Mouse (Mus musculus): ENCODE data around the gene Tmem260. TPM values are rescaled to one million over a fixed set of nuclear protein-coding genes. Genes with fewer than 3 reads are reported as not detected.

The Tmem260 gene
- 10.0 and 13.9 TPM in 2 replicates for polyA plus RNA-seq (2015; fragmentation: Nextera tagmentation; extraction: Ambion mirVana)

DNA sequence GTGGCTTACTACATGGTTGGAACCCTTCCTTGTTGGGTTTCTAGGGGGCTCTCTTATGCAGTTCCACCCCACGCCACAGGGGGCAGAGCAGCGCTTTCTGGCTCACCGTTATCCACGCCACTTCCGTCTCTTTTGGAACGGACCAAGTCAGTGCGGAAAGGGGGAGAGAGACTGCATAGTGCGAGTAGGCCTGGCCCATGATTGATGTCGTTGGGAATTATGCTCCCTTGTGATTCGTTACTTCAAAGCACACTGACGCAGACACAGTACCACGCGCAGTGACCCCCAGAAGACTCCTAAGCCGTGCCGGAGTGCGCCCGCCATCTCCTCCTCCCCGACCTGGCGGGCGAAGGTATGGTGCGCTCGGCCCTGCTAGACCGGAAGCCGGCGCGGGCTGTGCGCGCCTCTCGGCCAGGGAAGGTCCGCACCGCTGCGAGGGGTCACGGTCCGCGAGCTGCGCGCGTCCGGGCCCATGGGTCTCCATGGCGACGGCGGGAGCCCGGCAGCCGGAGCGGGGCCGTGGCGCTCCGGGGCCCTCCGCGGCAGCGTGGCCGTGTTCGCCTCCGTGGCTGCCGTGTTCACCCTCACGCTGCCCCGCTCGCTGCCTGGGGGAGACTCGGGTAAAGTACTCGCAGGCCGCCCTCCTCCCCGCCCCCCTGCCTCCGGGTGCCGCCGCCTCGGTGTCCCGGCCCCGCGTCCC, at the start of gene Tmem260:
Gene Tmem260, plus strand, starts transcription at position 141 of the 700 bp plus-strand sequence.
- peak; percentile 100 for ATAC-seq
- WGBS = under 1% methylated on average over 61 of the region's 69 CpGs

DNA sequence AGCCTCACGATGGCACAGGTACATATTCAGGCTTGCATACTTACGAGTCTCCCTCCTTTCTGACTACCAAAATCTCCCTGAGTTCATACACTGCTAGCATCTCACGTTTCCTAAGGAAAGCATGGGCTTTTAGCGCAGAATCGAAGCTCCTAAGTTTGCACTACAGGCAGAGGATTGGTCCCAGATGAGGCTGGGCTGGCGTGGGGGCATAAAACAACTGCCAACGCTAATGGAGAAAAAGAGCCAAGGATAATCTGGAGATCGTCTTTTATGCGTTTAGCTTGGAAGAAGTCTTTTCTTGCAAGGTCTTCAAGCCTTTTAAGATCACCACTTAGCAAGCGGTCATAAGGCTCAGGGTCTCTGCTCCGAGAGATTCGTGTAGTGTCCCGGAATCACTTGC, 39.8 kb upstream of the Tmem260 start:
- Histone ChIP-seq H3K27ac (ENCODE audit: low read length) (no peak overlapping the region), H3K9ac (replicated peaks; ENCODE audit: low read depth) (no peak overlapping the region), H3K4me1 (ENCODE audit: insufficient read depth, low read depth, low read length) (no peaks in the 10 kb centered on the region), H3K36me3 (ENCODE audit: insufficient read depth, low read length) (no peaks in the 10 kb centered on the region), H3K27me3 (replicated peaks; ENCODE audit: insufficient read depth, low read length) (no peaks in the 10 kb centered on the region), H3K4me3 (ENCODE audit: low read depth, low read length) (no peak overlapping the region), H3K4me2 (replicated peaks; ENCODE audit: low read depth, low read length) (no peak overlapping the region), H3K9me3 (ENCODE audit: low read length) (no peaks in the 10 kb centered on the region)
- no peak for TF ChIP-seq CTCF (IDR thresholded peaks at IDR 0.05)
- no peak for TF ChIP-seq EP300 (IDR thresholded peaks at IDR 0.05)
- ATAC-seq (no peak), DNase-seq (ENCODE audit: low spot score) (no peak)
- WGBS = 88% methylated on average over 13 of the region's 13 CpGs

More for the DNA sequence above, at the start of gene Tmem260:
- Histone ChIP-seq H3K4me1 (ENCODE audit: insufficient read depth, low read depth, low read length) (no peaks in the 10 kb centered on the region), H3K27me3 (replicated peaks; ENCODE audit: insufficient read depth, low read length) (no peaks in the 10 kb centered on the region), H3K4me3 (ENCODE audit: low read depth, low read length) (peak within 1 kb of the TSS; percentile 96), H3K9me3 (ENCODE audit: low read length) (no peaks in the 10 kb centered on the region), H3K4me2 (replicated peaks; ENCODE audit: low read depth, low read length) (peak within 1 kb of the TSS; percentile 65), H3K27ac (ENCODE audit: low read length) (peak within 1 kb of the TSS; percentile 85), H3K36me3 (ENCODE audit: insufficient read depth, low read length) (no peaks in the 10 kb centered on the region), H3K9ac (replicated peaks; ENCODE audit: low read depth) (peak within 1 kb of the TSS; percentile 85)
- TF ChIP-seq CTCF (IDR thresholded peaks at IDR 0.05) (peak; percentile 95), EP300 (IDR thresholded peaks at IDR 0.05) (no peak)
- DNase-seq (ENCODE audit: low spot score) = peak; percentile 96

DNA sequence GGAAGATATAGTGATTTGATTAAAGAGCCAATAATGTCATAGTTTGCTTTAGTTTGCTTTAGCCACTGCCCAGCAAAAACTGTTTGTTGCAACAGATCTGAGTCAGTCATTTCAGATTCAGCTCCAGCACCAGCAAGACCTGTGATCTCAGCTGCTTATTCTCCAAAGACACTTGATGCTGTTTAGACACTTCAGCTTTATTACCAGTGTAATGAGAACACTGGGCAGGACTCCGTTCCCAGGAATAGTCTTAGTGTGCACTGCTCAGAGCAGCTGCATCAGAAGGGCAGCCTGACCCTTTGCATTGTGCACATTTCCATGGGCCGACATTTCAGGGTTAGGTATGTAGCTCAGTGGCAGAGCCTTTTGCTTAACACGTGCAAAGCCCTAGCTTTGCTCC, 28.9 kb upstream of the Tmem260 start:
- DNase-seq (ENCODE audit: low spot score) (peak; percentile 59), ATAC-seq (peak; percentile 68)
- Histone ChIP-seq H3K36me3 (ENCODE audit: insufficient read depth, low read length) (no peaks in the 10 kb centered on the region), H3K27ac (ENCODE audit: low read length) (no peak overlapping the region), H3K27me3 (replicated peaks; ENCODE audit: insufficient read depth, low read length) (no peaks in the 10 kb centered on the region), H3K4me2 (replicated peaks; ENCODE audit: low read depth, low read length) (no peak overlapping the region), H3K9me3 (ENCODE audit: low read length) (no peaks in the 10 kb centered on the region), H3K4me1 (ENCODE audit: insufficient read depth, low read depth, low read length) (no peaks in the 10 kb centered on the region), H3K9ac (replicated peaks; ENCODE audit: low read depth) (no peak overlapping the region), H3K4me3 (ENCODE audit: low read depth, low read length) (no peak overlapping the region)
- 69% methylated on average over 3 of the region's 3 CpGs for WGBS
- TF ChIP-seq CTCF (IDR thresholded peaks at IDR 0.05) (no peak), EP300 (IDR thresholded peaks at IDR 0.05) (no peak)

DNA sequence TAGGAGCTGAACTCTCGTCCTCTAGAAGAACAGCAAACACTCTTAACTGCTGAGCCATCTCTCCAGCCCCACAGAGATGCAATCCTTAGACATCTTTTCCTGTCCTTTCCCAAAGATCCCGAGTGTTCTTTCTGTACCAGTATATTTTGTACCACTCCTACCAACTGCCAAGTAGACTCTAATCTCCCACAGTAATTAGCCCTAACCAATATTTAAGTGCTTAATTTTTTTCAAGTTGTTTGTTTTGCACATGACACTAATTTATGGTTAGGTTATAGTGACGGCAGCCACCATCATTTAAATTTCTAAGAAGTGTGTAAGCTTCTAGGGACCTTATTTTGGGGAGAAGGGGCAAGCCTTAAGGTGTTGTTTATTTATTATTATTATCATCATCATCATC, 27.7 kb upstream of the Tmem260 start:
- ATAC-seq (no peak), DNase-seq (ENCODE audit: low spot score) (no peak)
- Histone ChIP-seq H3K4me3 (ENCODE audit: low read depth, low read length) (no peak overlapping the region), H3K9me3 (ENCODE audit: low read length) (no peaks in the 10 kb centered on the region), H3K27me3 (replicated peaks; ENCODE audit: insufficient read depth, low read length) (no peaks in the 10 kb centered on the region), H3K9ac (replicated peaks; ENCODE audit: low read depth) (no peak overlapping the region), H3K4me2 (replicated peaks; ENCODE audit: low read depth, low read length) (no peak overlapping the region), H3K36me3 (ENCODE audit: insufficient read depth, low read length) (no peaks in the 10 kb centered on the region), H3K4me1 (ENCODE audit: insufficient read depth, low read depth, low read length) (no peaks in the 10 kb centered on the region), H3K27ac (ENCODE audit: low read length) (no peak overlapping the region)
- no peak for TF ChIP-seq EP300 (IDR thresholded peaks at IDR 0.05)
- TF ChIP-seq CTCF (IDR thresholded peaks at IDR 0.05) = no peak
- 32% methylated on average over 3 of the region's 3 CpGs for WGBS

DNA sequence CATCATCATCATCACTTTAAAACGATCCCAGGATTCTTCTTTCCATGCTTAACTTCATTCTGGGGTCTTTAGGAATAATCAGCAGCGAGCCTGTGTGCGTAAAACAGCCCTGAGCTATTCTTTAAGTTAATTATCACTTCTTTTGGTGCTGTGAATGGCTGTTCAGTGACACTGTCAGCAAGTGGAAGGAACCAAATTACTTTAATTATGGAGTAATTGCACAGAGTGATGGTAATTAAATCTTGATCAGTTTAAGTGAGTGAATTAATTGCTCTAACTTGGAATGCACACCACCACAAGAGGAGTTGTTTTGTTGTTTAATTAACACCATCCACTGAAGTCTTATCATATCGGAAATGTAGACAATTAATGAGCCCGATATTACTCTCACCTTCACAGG, 27.3 kb upstream of the Tmem260 start:
- no peaks in the 10 kb centered on the region for H3K4me1 ChIP-seq (ENCODE audit: insufficient read depth, low read depth, low read length)
- no peak overlapping the region for H3K9ac ChIP-seq (replicated peaks; ENCODE audit: low read depth)
- no peaks in the 10 kb centered on the region for H3K36me3 ChIP-seq (ENCODE audit: insufficient read depth, low read length)
- H3K4me3 ChIP-seq (ENCODE audit: low read depth, low read length) = no peak overlapping the region
- no peak overlapping the region for H3K4me2 ChIP-seq (replicated peaks; ENCODE audit: low read depth, low read length)
- no peak overlapping the region for H3K27ac ChIP-seq (ENCODE audit: low read length)
- WGBS = 79% methylated on average over 5 of the region's 5 CpGs
- no peaks in the 10 kb centered on the region for H3K27me3 ChIP-seq (replicated peaks; ENCODE audit: insufficient read depth, low read length)
- no peaks in the 10 kb centered on the region for H3K9me3 ChIP-seq (ENCODE audit: low read length)
- TF ChIP-seq CTCF (IDR thresholded peaks at IDR 0.05) (no peak), EP300 (IDR thresholded peaks at IDR 0.05) (no peak)
- ATAC-seq = no peak
- DNase-seq (ENCODE audit: low spot score) = no peak

DNA sequence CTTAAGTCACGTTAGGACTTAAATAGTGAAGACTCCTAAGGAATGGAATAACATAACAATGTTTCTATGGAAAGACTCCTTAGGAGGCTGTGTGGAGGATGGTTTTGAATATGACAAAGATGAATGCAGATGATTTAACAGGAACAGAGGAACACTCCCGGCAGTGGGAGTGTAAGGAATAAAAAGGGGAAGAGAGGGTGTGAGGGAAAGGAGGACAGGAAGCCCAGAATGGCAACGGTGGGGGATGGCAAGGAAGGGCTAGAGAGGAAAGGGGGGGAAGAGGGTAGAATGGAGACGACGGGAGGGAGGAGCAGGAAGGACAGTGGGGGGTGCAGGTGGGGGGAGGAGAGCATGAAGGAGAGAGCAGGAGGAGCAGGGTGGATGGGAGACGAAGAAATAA, 24.4 kb upstream of the Tmem260 start:
- H3K27ac ChIP-seq (ENCODE audit: low read length) = no peak overlapping the region
- no peak overlapping the region for H3K4me3 ChIP-seq (ENCODE audit: low read depth, low read length)
- DNase-seq (ENCODE audit: low spot score) (peak; percentile 13), ATAC-seq (0 out of 2 replicates have a peak, but pooled peaks have one; percentile 16)
- 10% methylated on average over 6 of the region's 6 CpGs for WGBS
- no peak overlapping the region for H3K9ac ChIP-seq (replicated peaks; ENCODE audit: low read depth)
- TF ChIP-seq CTCF (IDR thresholded peaks at IDR 0.05) (no peak), EP300 (IDR thresholded peaks at IDR 0.05) (no peak)
- H3K27me3 ChIP-seq (replicated peaks; ENCODE audit: insufficient read depth, low read length) = no peaks in the 10 kb centered on the region
- no peaks in the 10 kb centered on the region for H3K9me3 ChIP-seq (ENCODE audit: low read length)
- H3K4me1 ChIP-seq (ENCODE audit: insufficient read depth, low read depth, low read length) = no peaks in the 10 kb centered on the region
- peak overlapping the region; percentile 39; the same call in 1 of the 2 replicates for H3K4me2 ChIP-seq (replicated peaks; ENCODE audit: low read depth, low read length)
- no peaks in the 10 kb centered on the region for H3K36me3 ChIP-seq (ENCODE audit: insufficient read depth, low read length)
